Mouse (Mus musculus) kidney, embryonic 14.5 days (tissue): ENCODE measurements around the gene Ak4. TPM values are rescaled to one million over a fixed set of nuclear protein-coding genes. Genes with fewer than 3 reads are reported as not detected.
"Not testable (repeated sequence)": the region's sequence is repeated elsewhere in the genome, so short reads cannot be mapped to it uniquely, and the experiment has no call there.

Experiments used
- ATAC-seq: fragments of 200-750 bp; cut with Nextera tagmentation; 2 replicates; pipeline ENCODE4 v1.8.0; 2017; ENCODE audit warnings: moderate number of reproducible peaks, mild to moderate bottlenecking, moderate TSS enrichment, moderate library complexity; ENCODE audit not compliant: low FRiP score, low TSS enrichment
- H3K27ac ChIP-seq: fragments of 300-500 bp; sonication (generic); 2 replicates; pipeline ENCODE4 v1.5.1; 2014; ENCODE audit warnings: low read depth, mild to moderate bottlenecking, low read length, moderate library complexity, mixed read lengths
- H3K27me3 ChIP-seq: fragments of 300-500 bp; sonication (generic); 2 replicates; pipeline ENCODE4 v1.6.1; 2014; ENCODE audit warnings: mild to moderate bottlenecking, low read length; ENCODE audit not compliant: control insufficient read depth, insufficient read depth
- H3K36me3 ChIP-seq: fragments of 300-500 bp; sonication (generic); 2 replicates; pipeline ENCODE4 v1.6.1; 2014; ENCODE audit warnings: low read length, mixed read lengths; ENCODE audit not compliant: control insufficient read depth, insufficient read depth
- H3K4me1 ChIP-seq: fragments of 300-500 bp; sonication (generic); 2 replicates; pipeline ENCODE4 v1.6.1; 2014; ENCODE audit warnings: low read length, mixed read lengths; ENCODE audit not compliant: control insufficient read depth, insufficient read depth
- H3K4me2 ChIP-seq: fragments of 300-500 bp; sonication (generic); replicated peaks from 2 replicates; pipeline ENCODE4 v1.6.1; 2014; ENCODE audit warnings: low read depth, mild to moderate bottlenecking, low read length
- H3K4me3 ChIP-seq: fragments of 300-500 bp; sonication (generic); 2 replicates; pipeline ENCODE4 v1.5.1; 2014; ENCODE audit warnings: mild to moderate bottlenecking, low read length
- H3K9ac ChIP-seq: fragments of 300-500 bp; sonication (generic); 2 replicates; pipeline ENCODE4 v1.6.1; 2014; ENCODE audit warnings: low read depth, mild to moderate bottlenecking, low read length, moderate library complexity
- H3K9me3 ChIP-seq: fragments of 300-500 bp; sonication (generic); 2 replicates; pipeline ENCODE4 v1.6.1; 2016; ENCODE audit warnings: low read length; ENCODE audit not compliant: control insufficient read depth
- WGBS: fragments of 180-500 bp; shearing (Covaris S2); extraction: QIAGEN DNeasy Blood & Tissue Kit; methylation state at CpG from one replicate; pipeline ENCODE4 v1.1.7; 2014; 5-methylcytosine and 5-hydroxymethylcytosine counted together
- polyA plus RNA-seq: library from polyadenylated mRNA; unstranded; fragments of >200 nt; fragmentation: Nextera tagmentation; extraction: Ambion mirVana; gene quantifications from 2 replicates; pipeline ENCODE4 v1.2.1, GENCODE M21; 2014

The Ak4 gene
- polyA plus RNA-seq, 1 experiment from 2014 or later = 5.1 TPM

- Histone ChIP-seq H3K36me3 (no peaks in the 10 kb centered on the region), H3K27ac (no peak overlapping the region), H3K9me3 (no peaks in the 10 kb centered on the region), H3K9ac (no peak overlapping the region), H3K4me1 (no peaks in the 10 kb centered on the region), H3K4me2 (no peak overlapping the region), H3K4me3 (no peak overlapping the region), H3K27me3 (no peaks in the 10 kb centered on the region)
- ATAC-seq = no peak
- WGBS = 88% methylated on average over 4 of the region's 4 CpGs
Observed at GRCm38 (mm10) chr4:101445660-101446059, 26.6 kb downstream of the Ak4 start.

DNA sequence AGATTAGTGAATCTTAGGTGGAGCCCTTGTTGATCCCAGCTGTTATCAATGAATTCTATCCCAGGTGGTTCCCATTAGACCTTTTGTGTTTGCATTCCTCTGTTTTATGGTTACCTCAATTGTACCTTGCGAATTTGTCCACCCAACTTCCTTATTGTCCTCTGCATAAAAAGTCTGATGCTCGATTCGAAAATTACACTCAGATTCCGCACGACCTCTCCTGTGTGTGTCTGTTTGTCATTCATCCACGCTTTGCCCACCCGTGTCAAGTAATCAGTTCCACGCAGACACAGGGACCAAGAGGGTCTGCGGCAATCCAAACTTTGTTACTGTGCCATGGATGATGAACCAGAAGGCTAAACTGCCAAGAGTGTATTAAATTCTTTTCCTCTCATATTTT, 27.5 kb downstream of the Ak4 start:
- H3K36me3 ChIP-seq, H3K9me3 ChIP-seq, H3K9ac ChIP-seq, H3K4me2 ChIP-seq, ATAC-seq, H3K4me3 ChIP-seq, H3K4me1 ChIP-seq, H3K27me3 ChIP-seq, H3K27ac ChIP-seq: not testable (repeated sequence)
- 97% methylated on average over 9 of the region's 9 CpGs for WGBS

- no peak overlapping the region for H3K4me3 ChIP-seq
- H3K36me3 ChIP-seq = no peaks in the 10 kb centered on the region
- H3K9me3 ChIP-seq = no peaks in the 10 kb centered on the region
- no peak overlapping the region for H3K4me2 ChIP-seq
- no peaks in the 10 kb centered on the region for H3K27me3 ChIP-seq
- H3K4me1 ChIP-seq = no peaks in the 10 kb centered on the region
- WGBS = 86% methylated on average over 8 of the region's 8 CpGs
- ATAC-seq = no peak
- H3K9ac ChIP-seq = no peak overlapping the region
- H3K27ac ChIP-seq = no peak overlapping the region
Observed at GRCm38 (mm10) chr4:101448701-101449100, 29.6 kb downstream of the Ak4 start.

DNA sequence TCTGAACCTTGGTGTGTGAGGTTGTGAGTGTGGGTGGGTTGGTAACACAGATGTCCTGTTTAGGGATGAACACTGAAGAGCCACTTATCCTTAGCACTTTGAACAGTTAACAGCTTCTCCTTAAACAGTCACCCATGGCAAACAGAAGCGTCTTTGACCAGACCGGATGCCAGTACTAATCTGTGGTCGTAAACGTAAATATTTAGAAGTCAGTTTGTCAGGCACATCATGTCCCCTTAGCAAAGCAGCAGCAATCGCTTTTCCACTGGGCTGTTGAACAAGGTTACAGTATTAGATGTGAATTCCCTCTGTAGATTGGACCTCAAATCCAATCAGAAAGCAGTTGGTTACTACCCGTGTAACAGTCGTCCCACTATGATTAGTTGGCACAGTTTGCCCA, 30.3 kb downstream of the Ak4 start:
- H3K4me1 ChIP-seq = no peaks in the 10 kb centered on the region
- no peaks in the 10 kb centered on the region for H3K36me3 ChIP-seq
- ATAC-seq = no peak

GRCm38 (mm10) chr4:101450150-101450780, 31.2 kb downstream of the Ak4 start:
- Histone ChIP-seq H3K27ac (no peak overlapping the region), H3K9me3 (no peaks in the 10 kb centered on the region), H3K4me2 (no peak overlapping the region), H3K4me1 (no peaks in the 10 kb centered on the region), H3K27me3 (no peaks in the 10 kb centered on the region), H3K9ac (no peak overlapping the region), H3K36me3 (no peaks in the 10 kb centered on the region), H3K4me3 (no peak overlapping the region)
- 87% methylated on average over 20 of the region's 20 CpGs for WGBS
- no peak for ATAC-seq

More for the DNA sequence above, 30.3 kb downstream of the Ak4 start:
- 77% methylated on average over 7 of the region's 7 CpGs for WGBS
- no peaks in the 10 kb centered on the region for H3K27me3 ChIP-seq
- H3K4me2 ChIP-seq = no peak overlapping the region
- no peak overlapping the region for H3K4me3 ChIP-seq
- no peaks in the 10 kb centered on the region for H3K9me3 ChIP-seq
- H3K9ac ChIP-seq = no peak overlapping the region
- H3K27ac ChIP-seq = no peak overlapping the region

- 89% methylated on average over 4 of the region's 4 CpGs for WGBS
- Histone ChIP-seq H3K36me3 (no peaks in the 10 kb centered on the region), H3K27ac (no peak overlapping the region), H3K4me1 (no peaks in the 10 kb centered on the region), H3K4me3 (no peak overlapping the region), H3K4me2 (no peak overlapping the region), H3K27me3 (no peaks in the 10 kb centered on the region), H3K9me3 (no peaks in the 10 kb centered on the region), H3K9ac (no peak overlapping the region)
- ATAC-seq = no peak
Observed at GRCm38 (mm10) chr4:101451089-101451488, 32.0 kb downstream of the Ak4 start.

GRCm38 (mm10) chr4:101452829-101453228, 33.8 kb downstream of the Ak4 start:
- no peak overlapping the region for H3K4me2 ChIP-seq
- no peaks in the 10 kb centered on the region for H3K27me3 ChIP-seq
- 91% methylated on average over 9 of the region's 9 CpGs for WGBS
- no peaks in the 10 kb centered on the region for H3K9me3 ChIP-seq
- H3K27ac ChIP-seq = no peak overlapping the region
- H3K4me3 ChIP-seq = no peak overlapping the region
- H3K9ac ChIP-seq = no peak overlapping the region
- H3K36me3 ChIP-seq = no peaks in the 10 kb centered on the region
- ATAC-seq = no peak
- H3K4me1 ChIP-seq = no peaks in the 10 kb centered on the region

- Histone ChIP-seq H3K4me2 (no peak overlapping the region), H3K27ac (no peak overlapping the region), H3K36me3 (no peaks in the 10 kb centered on the region), H3K9ac (no peak overlapping the region), H3K4me3 (no peak overlapping the region), H3K27me3 (no peaks in the 10 kb centered on the region), H3K4me1 (no peaks in the 10 kb centered on the region), H3K9me3 (no peaks in the 10 kb centered on the region)
- 91% methylated on average over 8 of the region's 8 CpGs for WGBS
- no peak for ATAC-seq
Observed at GRCm38 (mm10) chr4:101457176-101457575, 38.1 kb downstream of the Ak4 start.

- H3K27me3 ChIP-seq = no peaks in the 10 kb centered on the region
- no peak for ATAC-seq
- 54% methylated on average over 2 of the region's 2 CpGs for WGBS
- H3K36me3 ChIP-seq = no peaks in the 10 kb centered on the region
- no peak overlapping the region for H3K27ac ChIP-seq
- H3K9ac ChIP-seq = no peak overlapping the region
- H3K4me1 ChIP-seq = no peaks in the 10 kb centered on the region
- no peak overlapping the region for H3K4me2 ChIP-seq
- no peaks in the 10 kb centered on the region for H3K9me3 ChIP-seq
- H3K4me3 ChIP-seq = no peak overlapping the region
Observed at GRCm38 (mm10) chr4:101458341-101458740, 39.3 kb downstream of the Ak4 start.
